Mouse (Mus musculus): Measurements from ENCODE around the gene Rcc2. TPM values are rescaled to one million over a fixed set of nuclear protein-coding genes. Genes with fewer than 3 reads are reported as not detected.

Rcc2 gene
- polyA plus RNA-seq, 1 experiment from 2014 or later, result 19.5 TPM

GRCm38 (mm10) chr4:140742543-140742942 is 42.2 kb downstream of the Rcc2 start, which contains the start of gene Padi6:
TSS of gene Padi6 (minus strand) at chr4:140742643.
- no peak within 1 kb of the TSS for H3K4me2 ChIP-seq (replicated peaks; ENCODE audit: low read depth, low read length)
- H3K36me3 ChIP-seq (ENCODE audit: insufficient read depth, low read length), result no peaks in the 10 kb centered on the region
- H3K4me3 ChIP-seq (ENCODE audit: low read length), result no peak within 1 kb of the TSS
- H3K27me3 ChIP-seq (ENCODE audit: insufficient read depth, low read length), result no peaks in the 10 kb centered on the region
- ATAC-seq (ENCODE audit: low FRiP score, low TSS enrichment), result no peak
- 72% methylated on average over 2 of the region's 2 CpGs for WGBS
- H3K9me3 ChIP-seq (ENCODE audit: low read length), result no peaks in the 10 kb centered on the region
- no peak within 1 kb of the TSS for H3K27ac ChIP-seq (ENCODE audit: low read length)
- H3K4me1 ChIP-seq (ENCODE audit: insufficient read depth, low read length), result no peaks in the 10 kb centered on the region
- no peak within 1 kb of the TSS for H3K9ac ChIP-seq (replicated peaks; ENCODE audit: low read length)

- Histone ChIP-seq H3K36me3 (ENCODE audit: insufficient read depth, low read length) (no peaks in the 10 kb centered on the region), H3K9ac (replicated peaks; ENCODE audit: low read length) (no peak overlapping the region), H3K4me2 (replicated peaks; ENCODE audit: low read depth, low read length) (no peak overlapping the region), H3K9me3 (ENCODE audit: low read length) (no peaks in the 10 kb centered on the region), H3K27me3 (ENCODE audit: insufficient read depth, low read length) (no peaks in the 10 kb centered on the region), H3K27ac (ENCODE audit: low read length) (no peak overlapping the region), H3K4me1 (ENCODE audit: insufficient read depth, low read length) (peaks cover 5% of the 10 kb centered on the region; the same call in 1 of the 2 replicates), H3K4me3 (ENCODE audit: low read length) (no peak overlapping the region)
- no peak for ATAC-seq (ENCODE audit: low FRiP score, low TSS enrichment)
- WGBS, result 45% methylated on average over 4 of the region's 4 CpGs
These were observed 42.7 kb downstream of the Rcc2 start for GRCm38 (mm10) chr4:140743086-140743485.

GRCm38 (mm10) chr4:140744654-140745053 is 44.3 kb downstream of the Rcc2 start:
- H3K9me3 ChIP-seq (ENCODE audit: low read length), result no peaks in the 10 kb centered on the region
- 22% methylated on average over 3 of the region's 3 CpGs for WGBS
- no peak for ATAC-seq (ENCODE audit: low FRiP score, low TSS enrichment)
- H3K27ac ChIP-seq (ENCODE audit: low read length), result no peak overlapping the region
- no peak overlapping the region for H3K9ac ChIP-seq (replicated peaks; ENCODE audit: low read length)
- H3K4me2 ChIP-seq (replicated peaks; ENCODE audit: low read depth, low read length), result no peak overlapping the region
- H3K27me3 ChIP-seq (ENCODE audit: insufficient read depth, low read length), result no peaks in the 10 kb centered on the region
- no peaks in the 10 kb centered on the region for H3K36me3 ChIP-seq (ENCODE audit: insufficient read depth, low read length)
- H3K4me1 ChIP-seq (ENCODE audit: insufficient read depth, low read length), result peaks cover 6% of the 10 kb centered on the region; the same call in 1 of the 2 replicates
- H3K4me3 ChIP-seq (ENCODE audit: low read length), result no peak overlapping the region

GRCm38 (mm10) chr4:140747978-140748377 is 47.6 kb downstream of the Rcc2 start:
- ATAC-seq (ENCODE audit: low FRiP score, low TSS enrichment), result 0 out of 2 replicates have a peak, but pooled peaks have one; percentile 36

GRCm38 (mm10) chr4:140750328-140750727 is 50.0 kb downstream of the Rcc2 start:
- peak overlapping the region; percentile 14; the same call in 1 of the 2 replicates for H3K4me3 ChIP-seq (ENCODE audit: low read length)
- peak; percentile 44; the same call in 1 of the 2 replicates for ATAC-seq (ENCODE audit: low FRiP score, low TSS enrichment)

More at GRCm38 (mm10) chr4:140747978-140748377, 47.6 kb downstream of the Rcc2 start:
- Histone ChIP-seq H3K36me3 (ENCODE audit: insufficient read depth, low read length) (no peaks in the 10 kb centered on the region), H3K4me1 (ENCODE audit: insufficient read depth, low read length) (peaks cover 9% of the 10 kb centered on the region; the same call in 1 of the 2 replicates), H3K9ac (replicated peaks; ENCODE audit: low read length) (no peak overlapping the region), H3K27ac (ENCODE audit: low read length) (no peak overlapping the region), H3K27me3 (ENCODE audit: insufficient read depth, low read length) (no peaks in the 10 kb centered on the region), H3K4me2 (replicated peaks; ENCODE audit: low read depth, low read length) (no peak overlapping the region), H3K4me3 (ENCODE audit: low read length) (no peak overlapping the region), H3K9me3 (ENCODE audit: low read length) (no peaks in the 10 kb centered on the region)
- 21% methylated on average over 12 of the region's 12 CpGs for WGBS

GRCm38 (mm10) chr4:140753366-140753765 is 53.0 kb downstream of the Rcc2 start:
- Histone ChIP-seq H3K4me2 (replicated peaks; ENCODE audit: low read depth, low read length) (no peak overlapping the region), H3K4me1 (ENCODE audit: insufficient read depth, low read length) (peaks cover 12% of the 10 kb centered on the region; the same call in 1 of the 2 replicates), H3K9ac (replicated peaks; ENCODE audit: low read length) (no peak overlapping the region), H3K4me3 (ENCODE audit: low read length) (no peak overlapping the region), H3K9me3 (ENCODE audit: low read length) (no peaks in the 10 kb centered on the region), H3K36me3 (ENCODE audit: insufficient read depth, low read length) (no peaks in the 10 kb centered on the region), H3K27me3 (ENCODE audit: insufficient read depth, low read length) (no peaks in the 10 kb centered on the region), H3K27ac (ENCODE audit: low read length) (no peak overlapping the region)
- no peak for ATAC-seq (ENCODE audit: low FRiP score, low TSS enrichment)
- WGBS, result 55% methylated on average over 7 of the region's 7 CpGs

More at GRCm38 (mm10) chr4:140750328-140750727, 50.0 kb downstream of the Rcc2 start:
- H3K27me3 ChIP-seq (ENCODE audit: insufficient read depth, low read length), result no peaks in the 10 kb centered on the region
- H3K4me1 ChIP-seq (ENCODE audit: insufficient read depth, low read length), result peaks cover 9% of the 10 kb centered on the region; the same call in 1 of the 2 replicates
- H3K4me2 ChIP-seq (replicated peaks; ENCODE audit: low read depth, low read length), result peak overlapping the region; percentile 50
- H3K27ac ChIP-seq (ENCODE audit: low read length), result no peak overlapping the region
- WGBS, result 7% methylated on average over 19 of the region's 19 CpGs
- H3K9ac ChIP-seq (replicated peaks; ENCODE audit: low read length), result no peak overlapping the region
- H3K36me3 ChIP-seq (ENCODE audit: insufficient read depth, low read length), result no peaks in the 10 kb centered on the region
- H3K9me3 ChIP-seq (ENCODE audit: low read length), result no peaks in the 10 kb centered on the region

GRCm38 (mm10) chr4:140755811-140756210 is 55.5 kb downstream of the Rcc2 start:
- Histone ChIP-seq H3K27ac (ENCODE audit: low read length) (no peak overlapping the region), H3K36me3 (ENCODE audit: insufficient read depth, low read length) (no peaks in the 10 kb centered on the region), H3K4me2 (replicated peaks; ENCODE audit: low read depth, low read length) (no peak overlapping the region), H3K4me3 (ENCODE audit: low read length) (no peak overlapping the region), H3K9ac (replicated peaks; ENCODE audit: low read length) (no peak overlapping the region), H3K4me1 (ENCODE audit: insufficient read depth, low read length) (peaks cover 8% of the 10 kb centered on the region; the same call in 1 of the 2 replicates), H3K27me3 (ENCODE audit: insufficient read depth, low read length) (no peaks in the 10 kb centered on the region), H3K9me3 (ENCODE audit: low read length) (no peaks in the 10 kb centered on the region)
- ATAC-seq (ENCODE audit: low FRiP score, low TSS enrichment), result no peak
- 78% methylated on average over 3 of the region's 3 CpGs for WGBS

- H3K4me3 ChIP-seq (ENCODE audit: low read length), result no peak overlapping the region
- H3K4me2 ChIP-seq (replicated peaks; ENCODE audit: low read depth, low read length), result no peak overlapping the region
- H3K9me3 ChIP-seq (ENCODE audit: low read length), result no peaks in the 10 kb centered on the region
- peaks cover 8% of the 10 kb centered on the region; the same call in 1 of the 2 replicates for H3K4me1 ChIP-seq (ENCODE audit: insufficient read depth, low read length)
- no peak overlapping the region for H3K27ac ChIP-seq (ENCODE audit: low read length)
- 67% methylated on average over 7 of the region's 7 CpGs for WGBS
- no peaks in the 10 kb centered on the region for H3K27me3 ChIP-seq (ENCODE audit: insufficient read depth, low read length)
- no peak overlapping the region for H3K9ac ChIP-seq (replicated peaks; ENCODE audit: low read length)
- no peaks in the 10 kb centered on the region for H3K36me3 ChIP-seq (ENCODE audit: insufficient read depth, low read length)
- no peak for ATAC-seq (ENCODE audit: low FRiP score, low TSS enrichment)
These were observed 61.3 kb downstream of the Rcc2 start for GRCm38 (mm10) chr4:140761601-140762000.

- WGBS, result 18% methylated on average over 9 of the region's 9 CpGs
- ATAC-seq (ENCODE audit: low FRiP score, low TSS enrichment), result no peak; the same call in 1 of the 2 replicates
- H3K27me3 ChIP-seq (ENCODE audit: insufficient read depth, low read length), result no peaks in the 10 kb centered on the region
- H3K9ac ChIP-seq (replicated peaks; ENCODE audit: low read length), result no peak overlapping the region
- no peaks in the 10 kb centered on the region for H3K9me3 ChIP-seq (ENCODE audit: low read length)
- peaks cover 2% of the 10 kb centered on the region; the same call in 1 of the 2 replicates for H3K4me1 ChIP-seq (ENCODE audit: insufficient read depth, low read length)
- H3K36me3 ChIP-seq (ENCODE audit: insufficient read depth, low read length), result no peaks in the 10 kb centered on the region
- no peak overlapping the region for H3K4me3 ChIP-seq (ENCODE audit: low read length)
- H3K27ac ChIP-seq (ENCODE audit: low read length), result no peak overlapping the region
- H3K4me2 ChIP-seq (replicated peaks; ENCODE audit: low read depth, low read length), result no peak overlapping the region
These were observed 62.8 kb downstream of the Rcc2 start for GRCm38 (mm10) chr4:140763158-140763557.

- H3K4me1 ChIP-seq (ENCODE audit: insufficient read depth, low read length), result peaks cover 7% of the 10 kb centered on the region
- H3K36me3 ChIP-seq (ENCODE audit: insufficient read depth, low read length), result no peaks in the 10 kb centered on the region
- no peaks in the 10 kb centered on the region for H3K27me3 ChIP-seq (ENCODE audit: insufficient read depth, low read length)
- H3K4me2 ChIP-seq (replicated peaks; ENCODE audit: low read depth, low read length), result no peak overlapping the region
- no peak overlapping the region for H3K27ac ChIP-seq (ENCODE audit: low read length)
- H3K9ac ChIP-seq (replicated peaks; ENCODE audit: low read length), result no peak overlapping the region
- no peak overlapping the region for H3K4me3 ChIP-seq (ENCODE audit: low read length)
- no peak for ATAC-seq (ENCODE audit: low FRiP score, low TSS enrichment)
- 77% methylated on average over 3 of the region's 3 CpGs for WGBS
- H3K9me3 ChIP-seq (ENCODE audit: low read length), result no peaks in the 10 kb centered on the region
These were observed 65.6 kb downstream of the Rcc2 start for GRCm38 (mm10) chr4:140765936-140766335.

Data from kidney, embryonic 16.5 days (tissue).